In the genomic region with DNA sequence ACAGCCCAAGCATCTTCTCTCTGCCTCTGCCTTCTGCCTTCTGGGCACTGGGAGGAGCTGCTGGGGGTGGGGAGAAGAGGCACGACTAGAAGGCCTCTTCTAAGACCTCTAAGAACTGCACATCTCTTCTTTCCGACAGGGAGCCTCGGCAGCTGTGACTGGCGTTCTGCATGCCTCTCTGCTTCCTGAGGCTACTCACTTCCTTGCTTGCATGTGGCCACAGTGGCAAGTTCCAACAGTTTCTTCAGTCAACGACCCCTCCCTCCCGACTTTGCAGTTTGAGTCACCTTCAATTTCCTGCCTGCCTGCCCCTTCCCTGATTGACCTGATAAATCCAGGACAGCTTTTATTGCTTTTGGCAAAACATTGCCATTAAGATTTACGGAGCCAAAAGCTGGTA, we compare ENCODE assay signal across 14 mouse cellular contexts. TPM values are rescaled to one million over a fixed set of nuclear protein-coding genes. Genes with fewer than 3 reads are reported as not detected.
A peak's percentile ranks its signal among the peaks of the same experiment; 100 is the strongest.
DNase-seq lines count a peak whose midpoint lies in the region; ATAC-seq and TF ChIP-seq lines count a peak whose summit lies in the region.
"Had no signal": no experiment of that assay in that cellular context is flagged by ENCODE, and none has a peak within 500 bp of the region (broad histone marks: within the 10 kb centered on the region; RNA-seq: fewer than 3 reads in every experiment).

No protein-coding gene starts in this region.

- no peak overlapping the region for H3K4me2 ChIP-seq in kidney, embryonic 15.5 days
- H3K4me2 ChIP-seq in embryonic facial prominence, embryonic 13.5 days, result no peak overlapping the region
- no peak overlapping the region for H3K4me2 ChIP-seq in neural tube, embryonic 15.5 days
- H3K4me2 ChIP-seq: neural tube, embryonic 12.5 days had no signal

- peak overlapping the region; percentile 85 for H3K27ac ChIP-seq in kidney, embryonic 15.5 days
- no peak overlapping the region for H3K27ac ChIP-seq in kidney, adult 2 months (ENCODE audit: insufficient read depth, low read depth, low read length)
- 0 out of 2 replicates have a peak overlapping the region, but pooled peaks have one; percentile 4 for H3K27ac ChIP-seq in embryonic facial prominence, embryonic 13.5 days
- peak overlapping the region; percentile 20; the same call in 1 of the 2 replicates for H3K27ac ChIP-seq in neural tube, embryonic 15.5 days (replicated peaks)
- H3K27ac ChIP-seq: neural tube, embryonic 12.5 days had no signal

- peaks cover 76% of the 10 kb centered on the region for H3K4me1 ChIP-seq in kidney, embryonic 15.5 days
- H3K4me1 ChIP-seq in kidney, adult 2 months (ENCODE audit: control insufficient read depth, insufficient read depth, low read length), result peaks cover 3% of the 10 kb centered on the region; the same call in 1 of the 2 replicates
- peaks cover 46% of the 10 kb centered on the region for H3K4me1 ChIP-seq in embryonic facial prominence, embryonic 13.5 days
- H3K4me1 ChIP-seq in neural tube, embryonic 15.5 days, result peaks cover 40% of the 10 kb centered on the region

- no peak for ATAC-seq in kidney, embryonic 15.5 days (replicated peaks; ENCODE audit: low FRiP score)
- ATAC-seq in embryonic facial prominence, embryonic 13.5 days (ENCODE audit: insufficient number of reproducible peaks, insufficient read depth, low FRiP score, low TSS enrichment, low read depth), result no peak
- no peak for ATAC-seq in neural tube, embryonic 15.5 days (ENCODE audit: low FRiP score)

- intact Hi-C loops in left cerebral cortex, postnatal 10 days (cut with DNase I), result loop anchor here (5.0 kb wide), 1 partner anchor 84 kb away; no protein-coding TSS in a partner anchor

- no peak overlapping the region for H3K9ac ChIP-seq in kidney, embryonic 15.5 days
- no peak overlapping the region for H3K9ac ChIP-seq in embryonic facial prominence, embryonic 13.5 days
- H3K9ac ChIP-seq in neural tube, embryonic 15.5 days (replicated peaks), result no peak overlapping the region
- H3K9ac ChIP-seq: neural tube, embryonic 12.5 days had no signal

- no peaks in the 10 kb centered on the region for H3K27me3 ChIP-seq in kidney, embryonic 15.5 days
- H3K27me3 ChIP-seq in kidney, adult 2 months (replicated peaks; ENCODE audit: control insufficient read depth, insufficient read depth, low read length), result no peaks in the 10 kb centered on the region
- H3K27me3 ChIP-seq in embryonic facial prominence, embryonic 13.5 days, result no peaks in the 10 kb centered on the region
- no peaks in the 10 kb centered on the region for H3K27me3 ChIP-seq in neural tube, embryonic 15.5 days (replicated peaks)
- H3K27me3 ChIP-seq: neural tube, embryonic 12.5 days had no signal

- H3K36me3 ChIP-seq in kidney, embryonic 15.5 days, result no peaks in the 10 kb centered on the region
- no peaks in the 10 kb centered on the region for H3K36me3 ChIP-seq in kidney, adult 2 months (ENCODE audit: control insufficient read depth, insufficient read depth, low read length)
- H3K36me3 ChIP-seq in embryonic facial prominence, embryonic 13.5 days, result no peaks in the 10 kb centered on the region
- H3K36me3 ChIP-seq in neural tube, embryonic 15.5 days, result no peaks in the 10 kb centered on the region
- H3K36me3 ChIP-seq: neural tube, embryonic 12.5 days had no signal

- 5% methylated on average over 7 of the region's 7 CpGs for WGBS in kidney, embryonic 15.5 days
- 32% methylated on average over 7 of the region's 7 CpGs for WGBS in kidney, adult 2 months
- 17% methylated on average over 7 of the region's 7 CpGs for WGBS in embryonic facial prominence, embryonic 13.5 days
- 43% methylated on average over 7 of the region's 7 CpGs for WGBS in neural tube, embryonic 15.5 days

- TF ChIP-seq CTCF in kidney, adult 2 months (conservative IDR thresholded peaks at IDR 0.05; ENCODE audit: insufficient read depth, insufficient read length, low read depth, low read length), result no peak

- no peaks in the 10 kb centered on the region for H3K9me3 ChIP-seq in kidney, embryonic 15.5 days (replicated peaks)
- H3K9me3 ChIP-seq in embryonic facial prominence, embryonic 13.5 days, result no peaks in the 10 kb centered on the region
- no peaks in the 10 kb centered on the region for H3K9me3 ChIP-seq in neural tube, embryonic 15.5 days (replicated peaks)
- H3K9me3 ChIP-seq: neural tube, embryonic 12.5 days had no signal

- TF ChIP-seq POLR2A in kidney, adult 2 months (IDR thresholded peaks at IDR 0.05; ENCODE audit: low read depth, low read length), result no peak

- H3K4me3 ChIP-seq in kidney, embryonic 15.5 days (replicated peaks), result no peak overlapping the region
- H3K4me3 ChIP-seq in kidney, adult 2 months (ENCODE audit: insufficient read depth, low read depth, low read length), result no peak overlapping the region
- no peak overlapping the region for H3K4me3 ChIP-seq in embryonic facial prominence, embryonic 13.5 days
- H3K4me3 ChIP-seq in neural tube, embryonic 15.5 days (replicated peaks), result no peak overlapping the region
- H3K4me3 ChIP-seq: erythroblast, embryonic 14.5 days; neural tube, embryonic 12.5 days had no signal

- no peak for DNase-seq in kidney, adult 2 months
- DNase-seq in thymus, postnatal 4 days, result peak; percentile 19
- no peak for DNase-seq in thymus, postnatal 10 days (ENCODE audit: low spot score in 2 of 2)
- DNase-seq in left cerebral cortex, postnatal 10 days (ENCODE audit: extremely low spot score in 1 of 2, low spot score in 2 of 2), result no peak
- DNase-seq in adrenal gland, postnatal 10 days, result no peak
- DNase-seq: gastrocnemius, postnatal 25 days; kidney, adult 18-20 months; lung, postnatal 14 days; thymus, postnatal 14 days had no signal

RNA-seq across cellular contexts. Expression of gene Tmem209, which starts 46.8 kb away (rescaled TPM):
- polyA plus RNA-seq in kidney, embryonic 15.5 days (2015; fragmentation: Nextera tagmentation; extraction: Ambion mirVana), result 44.5 and 46.6 TPM in 2 replicates
- 27.3 and 35.2 TPM in 2 replicates for polyA plus RNA-seq in kidney, adult 2 months (2012; rRNA removed)
- 30.4 and 35.4 TPM in 2 replicates for polyA plus RNA-seq in embryonic facial prominence, embryonic 13.5 days (2015; fragmentation: Nextera tagmentation; extraction: Ambion mirVana)
- polyA plus RNA-seq in neural tube, embryonic 15.5 days (2015; fragmentation: Nextera tagmentation; extraction: Ambion mirVana), result 21.1 and 29.6 TPM in 2 replicates
- total RNA-seq in left cerebral cortex, postnatal 10 days (2021), result 10 to 100 TPM; 16.3 to 16.6 TPM
- 10 to 100 TPM; 20.2 to 24.3 TPM for total RNA-seq in adrenal gland, postnatal 10 days (2021)

RNA-seq across cellular contexts. Expression of gene Ssmem1, which starts 46.8 kb away (rescaled TPM):
- not detected in 2 replicates for polyA plus RNA-seq in kidney, embryonic 15.5 days (2015; fragmentation: Nextera tagmentation; extraction: Ambion mirVana)
- 0.09 TPM in 1 of 2 replicates, not detected in the other for polyA plus RNA-seq in kidney, adult 2 months (2012; rRNA removed)
- 0.23 TPM in 1 of 2 replicates, not detected in the other for polyA plus RNA-seq in embryonic facial prominence, embryonic 13.5 days (2015; fragmentation: Nextera tagmentation; extraction: Ambion mirVana)
- not detected in 2 replicates for polyA plus RNA-seq in neural tube, embryonic 15.5 days (2015; fragmentation: Nextera tagmentation; extraction: Ambion mirVana)
- 1 to 10 TPM in 1 of 2 experiments, under 1 TPM in 1; 0.39 to 1.4 TPM for total RNA-seq in left cerebral cortex, postnatal 10 days (2021)
- under 1 TPM; 0.24 to 0.27 TPM for total RNA-seq in adrenal gland, postnatal 10 days (2021)
- polyA plus RNA-seq: erythroblast, embryonic 14.5 days had no signal
